Mouse (Mus musculus) inflammation-experienced regulatory T-cells, adult 6 months (primary cell): ENCODE measurements around the gene Gm21488. TPM values are rescaled to one million over a fixed set of nuclear protein-coding genes. Genes with fewer than 3 reads are reported as not detected.
"Not testable (repeated sequence)": the region's sequence is repeated elsewhere in the genome, so short reads cannot be mapped to it uniquely, and the experiment has no call there.

Source experiments
- ATAC-seq: one replicate; pipeline ENCODE4 v1.8.0; 2017
- polyA plus RNA-seq, 3 experiments: library from polyadenylated mRNA; unstranded; fragments of 100-300 nt; shearing (Covaris generic); gene quantifications; one replicate each; pipeline ENCODE4 v1.2.1; 2017

Gene Gm21488
- not detected for polyA plus RNA-seq

- not testable (repeated sequence) for ATAC-seq
Observed at GRCm38 (mm10) chrY:27521820-27522219, at the start of gene Gm21488. Gene Gm21488, minus strand, starts transcription at chrY:27521920.
